Mouse (Mus musculus) frontal cortex, adult 2 months (tissue): ENCODE data around the gene Krt39. TPM values are rescaled to one million over a fixed set of nuclear protein-coding genes. Genes with fewer than 3 reads are reported as not detected.

Experiments used
- DNase-seq, 2 experiments: peaks; one replicate each; pipeline ENCODE4 v3.0.0; 2022; ENCODE audit warnings: low spot score in 1 of 2; ENCODE audit errors: extremely low spot score in 1 of 2
- polyA plus RNA-seq: library from polyadenylated mRNA; depleted of rRNA; stranded (reverse); fragments of >200 nt; gene quantifications from 2 replicates; pipeline ENCODE4 v1.2.3, GENCODE M21; 2012; rRNA removed

Gene Krt39
- polyA plus RNA-seq, 1 experiment = not detected

- peak in 1 of 2 experiments; percentile 37 for DNase-seq
Observed at GRCm38 (mm10) chr11:99472405-99472804, 48.7 kb downstream of the Krt39 start.

- no peak for DNase-seq
Observed at GRCm38 (mm10) chr11:99471946-99472345, 49.2 kb downstream of the Krt39 start.

- no peak for DNase-seq
Observed at GRCm38 (mm10) chr11:99469228-99469627, 51.9 kb downstream of the Krt39 start.

- no peak for DNase-seq
Observed at GRCm38 (mm10) chr11:99468566-99468965, 52.6 kb downstream of the Krt39 start.

- DNase-seq = peak in 1 of 2 experiments; percentile 69
Observed at GRCm38 (mm10) chr11:99466316-99466715, 54.8 kb downstream of the Krt39 start.

- peak; percentile 52 to 95 for DNase-seq
Observed at GRCm38 (mm10) chr11:99464836-99465235, 56.3 kb downstream of the Krt39 start.

Other genes starting within 250 kb of the Krt39 start
- not detected in 2 replicates for gene Krt24, start 236.1 kb downstream of the Krt39 start, polyA plus RNA-seq
- gene Krt25, start 198.4 kb downstream of the Krt39 start, polyA plus RNA-seq = 0.06 and 0.15 TPM in 2 replicates
- gene Krt26, start 183.4 kb downstream of the Krt39 start, polyA plus RNA-seq = 0.06 TPM in 1 of 2 replicates, not detected in the other
- gene Krt27, start 170.2 kb downstream of the Krt39 start, polyA plus RNA-seq = 0.19 TPM in 1 of 2 replicates, not detected in the other
- gene Krt28, start 146.4 kb downstream of the Krt39 start, polyA plus RNA-seq = 0.17 TPM in 1 of 2 replicates, not detected in the other
- 9.3 and 11.7 TPM in 2 replicates for gene Krt10, start 132.0 kb downstream of the Krt39 start, polyA plus RNA-seq
- gene Krt12, start 99.1 kb downstream of the Krt39 start, polyA plus RNA-seq = 6.7 and 9.7 TPM in 2 replicates
- gene Krt20, start 83.2 kb downstream of the Krt39 start, polyA plus RNA-seq = 0.08 TPM in 2 replicates
- gene Krt23, start 28.2 kb downstream of the Krt39 start, polyA plus RNA-seq = 0.15 TPM in 1 of 2 replicates, not detected in the other
- 0.08 TPM in 1 of 2 replicates, not detected in the other for gene Krt40, start 21.8 kb upstream of the Krt39 start, polyA plus RNA-seq
- not detected in 2 replicates for gene Krtap3-3, start 29.5 kb upstream of the Krt39 start, polyA plus RNA-seq
- gene Krtap3-2, start 35.5 kb upstream of the Krt39 start, polyA plus RNA-seq = not detected in 2 replicates
- not detected in 2 replicates for gene Gm11939, start 38.1 kb upstream of the Krt39 start, polyA plus RNA-seq
- not detected in 2 replicates for gene Krtap3-1, start 45.3 kb upstream of the Krt39 start, polyA plus RNA-seq
- gene Krtap1-5, start 59.7 kb upstream of the Krt39 start, polyA plus RNA-seq = not detected in 2 replicates
- gene Krtap1-4, start 62.3 kb upstream of the Krt39 start, polyA plus RNA-seq = not detected in 2 replicates
- gene Krtap1-3, start 70.0 kb upstream of the Krt39 start, polyA plus RNA-seq = not detected in 2 replicates
- not detected in 2 replicates for gene Krtap9-3, start 76.8 kb upstream of the Krt39 start, polyA plus RNA-seq
- gene Gm11938, start 82.0 kb upstream of the Krt39 start, polyA plus RNA-seq = not detected in 2 replicates
- not detected in 2 replicates for gene Gm11937, start 88.9 kb upstream of the Krt39 start, polyA plus RNA-seq
- gene Krtap2-4, start 93.5 kb upstream of the Krt39 start, polyA plus RNA-seq = not detected in 2 replicates
- not detected in 2 replicates for gene Gm11562, start 99.1 kb upstream of the Krt39 start, polyA plus RNA-seq
- gene Krtap4-1, start 106.9 kb upstream of the Krt39 start, polyA plus RNA-seq = not detected in 2 replicates
- gene Krtap4-2, start 113.7 kb upstream of the Krt39 start, polyA plus RNA-seq = not detected in 2 replicates
- not detected in 2 replicates for gene Krtap4-7, start 122.8 kb upstream of the Krt39 start, polyA plus RNA-seq
- gene Gm11555, start 128.9 kb upstream of the Krt39 start, polyA plus RNA-seq = not detected in 2 replicates
- gene Gm11563, start 137.6 kb upstream of the Krt39 start, polyA plus RNA-seq = not detected in 2 replicates
- not detected in 2 replicates for gene Krtap4-6, start 144.6 kb upstream of the Krt39 start, polyA plus RNA-seq
- gene Gm14190, start 169.4 kb upstream of the Krt39 start, polyA plus RNA-seq = not detected in 2 replicates
- not detected in 2 replicates for gene Gm14180, start 213.0 kb upstream of the Krt39 start, polyA plus RNA-seq